Mouse (Mus musculus): Measurements from ENCODE around the gene Wbp2nl. TPM values are rescaled to one million over a fixed set of nuclear protein-coding genes. Genes with fewer than 3 reads are reported as not detected.
A peak's percentile ranks its signal among the peaks of the same experiment; 100 is the strongest.

Wbp2nl gene
- total RNA-seq (2021), result under 1 TPM; 0.34 to 0.37 TPM
- long read RNA-seq, experiment 1, result 0 reads
- long read RNA-seq, experiment 2, result 0 reads

DNA sequence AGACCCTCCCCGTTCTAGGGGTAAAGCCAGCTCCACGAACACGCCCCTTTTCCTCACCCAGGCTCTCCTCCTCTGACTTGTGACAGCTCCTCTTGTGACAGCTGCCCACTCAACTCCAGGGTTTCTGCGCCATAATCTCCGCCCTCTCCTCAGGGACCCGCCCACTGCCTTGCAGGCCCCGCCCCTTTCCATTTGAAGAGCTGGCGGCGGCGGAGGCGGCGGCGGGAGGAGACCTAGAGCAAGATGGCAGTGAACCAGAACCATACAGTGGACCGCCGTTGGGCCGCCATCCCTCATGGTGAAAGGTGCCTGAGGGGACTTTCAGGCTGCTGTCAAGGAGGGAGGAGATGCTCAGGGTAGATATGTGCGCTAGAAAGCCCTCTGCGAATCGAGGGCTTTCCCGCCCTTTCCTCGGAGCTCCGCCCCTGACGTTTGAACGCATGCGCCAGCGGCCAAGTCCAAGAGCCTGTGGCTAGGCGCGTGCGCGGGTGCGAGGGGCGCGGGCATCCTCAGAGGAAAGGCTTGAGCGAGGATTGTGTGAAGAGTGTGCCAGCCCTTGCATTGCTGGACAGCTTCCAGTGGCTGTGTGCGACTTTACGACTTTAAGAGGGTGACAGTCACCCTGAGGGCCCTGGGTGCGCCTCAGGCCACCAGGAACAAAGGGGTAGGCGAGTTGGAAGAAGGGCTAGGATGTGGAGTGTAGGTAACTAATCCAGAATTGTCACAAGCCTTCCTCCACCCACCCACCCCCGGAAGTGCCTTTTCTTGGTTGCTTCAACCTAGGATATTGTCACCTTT lies at the start of gene Wbp2nl:
TSS of gene Wbp2nl (plus strand) at position 191 of the 798 bp plus-strand sequence.
- no peak for DNase-seq (ENCODE audit: low spot score in 2 of 2)

DNA sequence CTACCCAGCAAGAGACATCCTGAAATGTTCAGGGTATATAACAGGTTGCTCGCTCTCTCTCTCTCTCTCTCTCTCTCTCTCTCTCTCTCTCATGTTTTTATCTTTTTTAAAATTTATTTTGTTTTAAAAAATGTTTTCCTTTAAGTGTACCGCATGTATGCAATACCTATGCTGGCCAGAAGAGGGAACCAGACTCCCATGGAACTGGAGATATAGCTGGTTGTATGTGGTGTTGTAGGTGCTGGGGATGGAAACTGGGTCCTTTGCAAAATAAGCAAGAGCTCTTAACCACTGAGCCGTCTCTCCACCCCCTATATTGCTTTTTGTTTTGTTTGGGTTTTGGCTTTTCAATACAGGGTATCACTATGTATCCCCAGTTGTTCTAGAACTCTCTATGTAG lies 47.2 kb upstream of the Wbp2nl start:
- DNase-seq (ENCODE audit: low spot score in 2 of 2), result no peak

DNA sequence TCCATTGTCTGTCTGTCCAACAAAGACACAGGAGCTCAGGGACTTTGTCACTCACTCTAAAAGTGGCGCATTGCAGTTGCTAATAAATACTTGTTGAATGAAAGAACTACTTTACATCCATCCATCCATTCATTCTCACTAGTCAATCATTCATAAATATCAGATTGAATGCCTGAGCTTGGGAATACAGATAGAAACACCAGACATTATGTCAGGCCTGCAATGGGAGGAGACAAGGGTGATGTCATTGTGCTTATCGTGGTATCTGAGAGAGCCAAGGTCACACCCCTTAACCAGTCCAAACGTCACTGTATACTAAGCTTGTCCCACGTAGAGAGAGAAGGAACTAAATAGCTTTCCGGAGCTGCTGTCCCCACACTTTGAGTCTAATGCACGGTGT lies 46.7 kb upstream of the Wbp2nl start, which contains the start of gene 1500009C09Rik:
TSS of gene 1500009C09Rik (plus strand) at position 301 of the 400 bp plus-strand sequence.
- no peak for DNase-seq (ENCODE audit: low spot score in 2 of 2)

DNA sequence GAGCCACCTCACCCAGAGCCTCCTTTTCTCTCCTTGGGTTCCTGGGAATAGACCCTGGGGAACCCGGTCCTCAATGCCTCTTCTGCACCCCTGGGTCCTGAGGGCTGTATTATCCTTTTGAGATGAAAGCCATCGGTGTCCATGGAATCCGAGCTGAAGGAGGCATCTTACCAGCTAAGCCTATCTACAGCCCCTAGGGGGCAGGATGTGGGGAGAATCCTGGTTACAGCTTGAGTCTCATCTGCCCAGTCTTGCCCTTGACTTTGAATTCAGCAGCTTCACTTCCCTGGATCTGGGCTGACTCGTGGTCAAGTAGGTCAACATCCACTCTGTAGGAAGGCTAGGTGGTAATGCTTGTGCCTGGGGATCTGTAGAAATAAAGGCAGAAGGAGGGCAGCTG lies 43.5 kb upstream of the Wbp2nl start:
- DNase-seq (ENCODE audit: low spot score in 2 of 2), result no peak

DNA sequence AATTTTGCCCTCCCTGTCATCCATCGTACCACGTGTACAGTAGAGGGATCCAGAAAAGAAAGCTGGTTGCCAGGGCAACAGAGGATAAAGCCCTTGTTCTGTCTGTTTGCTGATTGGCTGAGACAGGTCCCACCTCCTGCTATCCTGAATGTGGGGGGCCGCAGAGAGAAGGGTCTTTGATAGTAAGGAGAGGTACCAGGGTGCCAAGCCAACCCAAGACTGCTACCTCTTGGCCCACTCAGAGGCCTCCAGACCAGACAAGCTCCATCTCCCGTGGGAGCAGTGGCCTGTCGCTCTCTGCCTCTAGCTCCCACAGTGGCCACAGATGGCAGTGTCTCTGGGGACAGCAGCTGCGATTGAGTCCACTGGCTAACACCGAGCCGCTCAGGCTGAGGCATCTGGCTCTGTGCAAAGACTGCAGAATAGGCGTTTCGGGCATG lies 42.8 kb upstream of the Wbp2nl start:
- DNase-seq (ENCODE audit: low spot score in 2 of 2), result no peak

DNA sequence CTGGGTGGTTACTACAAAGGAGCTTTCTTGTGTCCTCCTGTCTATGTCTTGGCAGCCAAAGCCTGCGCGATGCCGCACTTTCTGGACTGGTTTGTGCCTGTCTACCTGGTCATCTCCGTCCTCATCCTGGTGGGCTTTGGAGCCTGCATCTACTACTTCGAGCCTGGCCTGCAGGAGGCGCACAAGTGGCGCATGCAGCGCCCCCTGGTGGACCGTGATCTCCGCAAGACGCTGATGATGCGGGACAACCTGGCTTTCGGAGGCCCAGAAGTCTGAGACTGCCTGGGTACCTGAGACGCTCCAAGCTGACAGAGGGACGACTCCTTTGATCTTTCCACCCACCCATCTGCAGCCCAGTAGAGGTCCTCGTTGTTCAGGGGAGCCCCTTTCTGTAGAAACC lies 39.2 kb upstream of the Wbp2nl start:
- DNase-seq (ENCODE audit: low spot score in 2 of 2), result peak; percentile 38 to 57

DNA sequence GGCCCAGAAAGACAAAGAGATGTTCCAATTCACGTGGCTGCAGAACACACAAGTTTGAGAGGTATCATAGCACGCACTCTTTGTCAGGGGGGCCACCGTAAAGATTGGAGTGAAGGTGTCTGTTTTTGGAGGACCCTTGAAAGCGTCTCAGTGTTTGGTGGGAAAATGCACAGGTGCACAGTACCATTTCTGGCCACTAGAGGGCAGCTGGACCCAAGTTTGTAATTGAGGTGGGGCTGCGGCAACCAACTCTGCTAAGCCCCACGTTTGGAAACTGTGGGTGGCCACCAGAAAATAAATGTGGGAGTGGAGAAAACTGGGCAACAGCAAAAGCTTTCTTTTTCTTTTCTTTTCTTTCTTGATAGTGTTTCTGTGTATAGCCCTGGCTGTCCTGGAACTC lies 32.4 kb upstream of the Wbp2nl start:
- DNase-seq (ENCODE audit: low spot score in 2 of 2), result peak; percentile 28 to 31

DNA sequence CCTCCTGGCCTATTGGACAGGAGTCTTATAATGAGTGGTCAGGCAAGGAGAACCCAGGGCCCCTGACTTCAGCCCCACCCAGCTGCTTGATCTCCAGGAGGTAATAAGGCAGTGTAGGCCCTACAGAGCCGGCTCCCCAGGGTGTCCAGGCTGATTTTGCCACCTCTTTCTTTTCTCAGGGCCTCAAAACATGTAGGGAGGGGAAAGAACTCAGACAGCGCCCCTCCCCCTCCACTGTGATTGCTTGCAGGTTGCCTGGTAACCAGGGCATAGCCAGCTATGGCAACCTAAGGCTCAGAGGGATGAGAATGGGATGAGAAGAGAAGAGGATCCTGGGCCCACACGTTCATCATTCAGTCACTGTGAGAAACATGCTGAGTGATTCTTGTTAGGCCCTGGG lies 30.6 kb upstream of the Wbp2nl start:
- no peak for DNase-seq (ENCODE audit: low spot score in 2 of 2)

DNA sequence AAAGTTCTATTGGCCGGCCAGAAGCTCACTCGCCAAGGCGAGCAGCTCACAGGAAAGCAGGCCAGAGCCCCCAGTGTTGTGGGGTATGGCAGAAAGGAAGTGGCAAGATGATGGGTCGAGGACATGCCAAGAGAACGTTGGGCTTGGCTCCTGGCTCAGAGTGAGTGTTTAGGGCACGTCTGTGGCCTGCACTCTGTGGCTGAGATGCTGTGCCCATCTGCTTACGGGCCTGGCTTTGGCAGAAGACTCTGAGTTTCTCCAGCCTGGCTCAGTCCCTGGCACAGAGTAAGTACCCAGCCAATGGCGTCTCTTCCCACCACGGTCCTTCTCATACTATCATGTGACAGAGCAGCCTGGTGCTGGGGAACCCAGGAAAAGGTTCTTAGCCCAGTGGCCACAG lies 30.0 kb upstream of the Wbp2nl start:
- no peak for DNase-seq (ENCODE audit: low spot score in 2 of 2)

DNA sequence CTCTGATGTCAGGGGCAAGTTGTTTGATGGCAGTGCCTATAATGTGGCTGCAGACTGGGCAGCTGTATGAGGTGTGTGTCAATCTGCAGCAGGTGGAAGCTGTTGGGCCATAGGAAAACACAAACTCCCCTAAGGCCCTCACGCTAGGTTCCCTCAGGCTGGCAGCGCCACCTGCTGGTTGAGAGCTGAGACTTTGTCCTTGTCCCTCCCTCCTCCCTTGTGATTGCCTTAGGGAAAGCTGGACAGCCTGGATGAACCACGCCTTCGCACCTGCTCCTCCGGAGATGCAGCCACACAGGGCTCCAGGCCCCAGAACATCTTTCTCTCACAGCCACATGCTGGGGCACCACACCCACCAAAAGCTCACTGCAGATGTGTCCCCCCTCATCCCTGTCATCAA lies 27.6 kb upstream of the Wbp2nl start:
- peak; percentile 44 to 47 for DNase-seq (ENCODE audit: low spot score in 2 of 2)

DNA sequence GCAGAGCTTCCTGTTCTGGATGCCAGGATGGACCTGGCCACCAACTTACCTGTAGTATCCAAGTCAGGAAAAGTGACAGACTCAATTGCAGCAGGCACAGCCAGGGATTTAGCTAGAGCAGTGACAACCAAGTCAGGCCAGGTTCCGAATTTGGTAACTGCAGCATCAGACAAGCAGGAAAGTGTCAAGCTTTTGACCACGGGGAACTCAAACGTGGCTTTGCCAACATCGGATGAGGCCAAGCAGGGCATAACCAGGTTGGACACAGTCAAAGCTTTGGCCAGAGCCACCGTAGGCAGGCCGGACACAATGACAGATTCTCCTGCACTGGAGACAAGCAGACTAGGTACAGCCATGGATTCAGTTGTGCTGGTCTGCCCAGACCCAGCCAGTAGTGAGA lies 26.5 kb upstream of the Wbp2nl start:
- DNase-seq (ENCODE audit: low spot score in 2 of 2), result no peak

DNA sequence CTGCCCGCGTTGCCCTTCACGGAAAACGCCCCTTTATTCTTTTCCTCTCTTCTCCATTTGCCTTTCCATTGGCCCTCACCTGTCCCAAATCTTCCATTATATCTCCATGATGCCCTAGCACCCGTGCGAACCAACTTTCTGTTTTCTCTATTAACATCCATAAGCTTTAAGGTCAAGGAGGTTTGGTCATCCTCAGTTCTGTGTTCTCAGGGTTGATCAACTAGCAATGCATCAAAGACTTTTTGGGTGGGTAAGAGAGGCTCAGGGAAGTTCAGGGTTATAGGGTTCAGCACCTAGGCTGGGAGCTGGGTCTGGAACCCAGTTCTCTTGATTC lies 24.2 kb upstream of the Wbp2nl start, which contains the start of gene Sept3:
TSS of gene Sept3 (plus strand) at position 301 of the 334 bp plus-strand sequence.
- no peak for DNase-seq (ENCODE audit: low spot score in 2 of 2)

DNA sequence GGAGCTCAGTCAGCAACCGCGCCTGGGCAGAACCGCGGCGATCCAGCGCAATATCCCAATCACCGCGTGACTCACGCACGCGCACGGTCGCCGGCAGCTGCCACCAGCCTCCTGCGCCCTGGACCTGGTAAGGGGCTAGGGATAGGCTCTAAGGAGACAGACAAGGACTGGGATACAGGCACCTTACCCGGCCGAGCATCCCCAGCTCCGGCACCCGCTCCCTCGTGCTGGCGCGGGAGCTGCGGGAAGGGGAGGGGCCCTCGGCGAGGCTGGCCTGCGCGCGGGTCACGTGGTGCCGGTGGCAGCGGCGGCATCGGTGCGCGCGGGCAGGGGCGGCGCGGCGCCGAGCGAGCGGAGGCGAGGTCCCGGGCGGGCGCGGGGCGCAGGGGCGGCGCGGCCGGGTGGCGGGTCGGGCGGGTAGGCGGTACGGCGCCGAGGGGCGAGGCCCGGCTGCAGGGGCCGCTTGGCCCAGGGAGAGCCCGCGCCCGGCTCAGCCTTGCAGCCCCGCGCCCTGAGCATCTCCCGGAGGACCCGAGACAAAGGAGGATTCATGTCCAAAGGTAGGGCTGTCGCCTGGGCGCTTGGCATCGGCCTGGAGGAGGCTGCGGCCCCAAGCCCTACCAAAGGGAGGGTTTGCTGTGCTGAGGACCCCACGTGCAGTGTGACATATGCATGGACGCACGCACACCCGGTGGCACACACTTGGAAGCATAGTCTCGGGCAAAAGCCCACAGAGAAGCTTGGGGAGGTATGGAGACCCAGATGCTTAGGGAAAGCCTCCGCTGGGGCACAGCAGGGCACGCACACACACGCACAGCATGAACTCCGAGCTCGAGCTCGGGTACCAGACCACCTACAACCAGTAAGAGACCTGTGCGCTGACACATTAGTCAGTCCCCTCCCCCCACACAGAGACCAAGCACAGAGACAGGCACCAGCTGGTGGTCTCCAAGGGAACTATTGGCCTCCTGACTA lies 23.5 kb upstream of the Wbp2nl start:
- no peak for DNase-seq (ENCODE audit: low spot score in 2 of 2)

DNA sequence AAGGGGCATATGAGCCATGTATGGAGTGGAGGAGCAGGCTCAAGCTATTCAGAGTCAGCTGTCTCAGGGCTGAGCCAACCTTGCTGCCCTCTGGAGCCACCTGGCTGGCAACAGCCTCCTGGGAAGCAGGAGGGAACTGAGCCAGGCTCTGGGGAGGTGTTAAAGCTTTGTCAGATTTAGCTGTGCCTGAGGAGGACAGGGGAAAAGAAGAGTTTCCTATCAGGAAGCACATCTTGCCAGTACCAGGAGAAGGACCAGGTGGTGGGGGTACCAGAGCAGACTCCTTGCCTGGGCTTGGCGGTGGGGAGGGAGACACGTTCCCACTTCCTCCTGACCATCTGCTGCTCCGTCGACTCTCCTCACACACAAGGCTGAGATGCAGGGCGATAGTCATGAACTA lies 21.2 kb upstream of the Wbp2nl start:
- DNase-seq (ENCODE audit: low spot score in 2 of 2), result no peak

DNA sequence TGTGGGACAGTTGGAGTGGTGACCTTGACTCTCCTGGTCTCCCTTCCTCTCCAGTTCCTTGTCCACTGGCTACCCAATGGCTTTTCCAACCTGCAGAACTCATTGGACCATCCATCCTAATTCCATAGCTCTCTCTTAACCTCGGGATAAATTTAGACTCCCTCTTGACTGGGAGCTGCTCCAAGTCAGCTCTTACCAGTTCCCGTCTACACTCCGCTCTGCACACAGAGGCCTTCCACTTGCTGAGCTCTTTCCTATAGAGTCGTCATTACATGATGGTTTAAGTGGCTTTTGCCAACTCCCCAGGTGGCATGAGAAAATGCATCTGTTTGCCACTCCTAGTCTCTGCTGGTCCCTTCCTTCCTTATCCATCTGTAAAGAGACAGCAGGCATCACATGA lies 18.1 kb upstream of the Wbp2nl start:
- no peak for DNase-seq (ENCODE audit: low spot score in 2 of 2)

DNA sequence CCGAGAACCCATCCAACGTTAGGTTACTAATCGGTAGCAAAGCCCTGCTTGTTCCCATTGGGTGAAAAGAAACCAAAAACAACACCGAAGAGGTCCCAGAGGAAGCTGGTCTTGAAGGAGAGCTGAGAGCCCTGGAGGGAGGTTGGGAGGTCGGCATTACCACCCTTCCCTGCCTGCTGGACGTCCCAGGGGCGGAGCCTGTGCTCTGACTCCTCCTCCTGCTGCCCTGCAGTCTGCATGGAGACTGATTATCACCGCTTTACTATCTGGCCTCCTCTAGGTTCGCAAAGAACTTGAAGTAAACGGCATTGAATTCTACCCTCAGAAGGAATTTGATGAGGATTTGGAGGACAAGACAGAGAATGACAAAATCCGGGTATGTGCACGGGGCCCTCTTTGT lies 12.6 kb upstream of the Wbp2nl start:
- no peak for DNase-seq (ENCODE audit: low spot score in 2 of 2)

DNA sequence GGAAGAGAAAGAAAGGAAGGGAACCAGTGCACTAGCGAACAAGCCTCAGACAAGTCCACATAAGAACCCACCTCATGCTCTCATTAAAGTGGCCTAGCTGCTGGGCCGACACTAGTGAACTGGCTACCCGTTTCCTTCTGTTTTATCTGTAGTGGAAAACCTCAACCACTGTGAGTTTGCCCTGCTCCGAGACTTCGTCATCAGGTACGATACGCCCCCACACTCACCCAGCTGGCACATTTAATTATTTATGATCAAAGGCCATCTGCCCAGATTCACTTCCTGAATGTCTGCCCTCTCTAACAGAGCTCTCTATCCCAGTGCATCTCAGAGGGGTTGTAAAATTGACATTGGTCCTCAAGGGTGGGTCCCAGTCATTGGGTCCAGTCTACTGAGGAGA lies 8.5 kb upstream of the Wbp2nl start:
- DNase-seq (ENCODE audit: low spot score in 2 of 2), result no peak

DNA sequence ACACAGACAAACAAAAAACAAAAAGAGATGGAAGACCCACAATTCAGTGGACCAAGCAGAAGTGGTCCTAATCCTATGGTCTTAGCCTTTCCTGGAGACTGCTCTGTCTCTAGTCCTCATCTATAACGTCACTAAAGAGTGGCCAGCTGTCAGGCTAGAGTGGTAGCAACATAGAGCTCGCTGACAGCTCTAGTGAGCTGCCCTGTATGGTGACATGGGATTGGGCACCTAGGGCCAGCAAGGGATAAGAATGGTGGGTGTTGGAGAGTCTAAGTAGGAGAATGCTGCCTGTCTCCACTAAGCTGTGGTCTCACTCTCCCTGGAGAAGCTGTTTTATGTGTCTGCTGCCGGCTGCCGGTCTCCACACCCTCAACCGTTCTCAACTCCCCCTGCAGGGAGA lies 5.9 kb upstream of the Wbp2nl start:
- DNase-seq (ENCODE audit: low spot score in 2 of 2), result no peak

DNA sequence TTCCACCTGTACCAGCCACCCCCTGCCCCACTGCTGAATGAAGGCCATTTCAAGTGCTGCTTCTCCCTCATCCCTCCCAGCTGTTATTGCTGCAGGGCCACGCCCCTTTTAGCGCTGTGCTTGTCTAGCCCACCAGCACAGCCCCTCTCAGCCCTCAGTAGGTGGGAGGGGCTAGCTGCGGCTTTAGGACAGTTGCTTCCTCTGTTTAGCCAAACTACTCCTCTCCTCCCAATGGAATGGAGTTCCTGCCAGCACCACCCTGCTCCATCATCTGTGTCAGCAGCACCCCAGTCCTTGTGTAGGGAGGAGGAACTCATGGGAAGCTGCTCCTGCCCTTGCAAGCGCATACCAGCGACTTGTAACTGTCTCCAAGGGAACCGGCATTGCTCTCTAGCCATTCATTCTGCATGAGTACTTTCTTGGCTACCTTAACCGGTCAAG lies 5.5 kb upstream of the Wbp2nl start:
- DNase-seq (ENCODE audit: low spot score in 2 of 2), result no peak

DNA sequence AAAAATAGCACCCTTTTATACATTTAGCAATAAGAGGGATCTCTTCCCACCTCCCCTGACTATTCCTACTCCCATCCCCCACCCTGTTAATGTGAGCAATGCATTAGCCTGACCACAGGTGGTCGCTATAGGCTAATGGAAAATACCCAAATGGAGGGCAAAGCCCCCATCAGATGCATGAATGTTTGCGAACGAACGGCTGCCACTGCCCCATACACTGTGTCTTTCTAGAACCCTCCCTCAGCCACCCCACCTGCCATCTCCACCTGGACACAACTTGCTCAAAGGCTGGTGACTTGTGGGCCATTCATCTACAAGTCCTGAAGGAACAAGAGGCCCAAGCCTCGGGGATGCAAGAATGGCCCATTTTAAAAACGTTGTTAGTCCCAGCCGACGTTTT lies 4.7 kb upstream of the Wbp2nl start:
- DNase-seq (ENCODE audit: low spot score in 2 of 2), result no peak

DNA sequence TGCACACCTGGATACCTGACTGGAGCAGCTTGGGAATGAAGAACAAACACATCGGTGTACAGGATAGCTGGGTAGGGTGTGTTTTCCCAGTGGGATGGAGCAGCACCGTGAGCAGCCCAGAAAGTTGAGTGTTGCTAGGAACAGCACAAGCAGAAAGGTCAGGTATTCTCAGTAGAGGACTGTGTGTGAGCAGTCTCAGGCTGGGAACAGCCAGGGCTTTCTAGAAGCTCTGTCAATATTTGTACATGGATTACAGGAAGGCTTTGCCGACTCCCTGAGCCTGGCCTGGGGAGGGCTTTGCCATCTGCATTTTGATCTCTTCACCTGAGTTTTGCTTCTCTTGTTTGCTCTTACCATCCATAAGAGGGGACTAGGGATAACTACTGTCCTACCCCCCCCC lies 8.4 kb downstream of the Wbp2nl start:
- no peak for DNase-seq (ENCODE audit: low spot score in 2 of 2)

DNA sequence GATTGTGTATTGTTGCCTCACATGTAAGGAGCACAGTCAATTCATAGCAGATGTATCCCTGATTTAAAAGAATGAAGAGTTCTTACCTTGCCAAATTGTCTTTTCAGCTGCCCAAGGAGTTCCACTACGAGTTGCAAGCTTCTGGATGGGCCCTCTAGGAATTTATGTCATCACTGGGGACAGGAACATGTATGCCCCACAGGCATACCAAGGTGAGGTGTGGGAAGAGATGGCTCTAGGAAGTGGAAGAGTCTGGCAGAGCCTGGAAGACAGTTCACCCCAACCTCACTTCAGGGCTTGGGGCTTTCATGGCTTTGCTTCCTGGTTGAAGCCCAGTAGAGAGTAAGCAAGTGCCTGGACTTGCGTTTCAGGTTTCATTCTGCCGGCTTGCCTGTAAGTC lies 9.7 kb downstream of the Wbp2nl start:
- DNase-seq (ENCODE audit: low spot score in 2 of 2), result no peak
